Mouse (Mus musculus) fibroblast of lung, adult 2 months (primary cell): Measurements from ENCODE around the gene Ccnq.

ENCODE experiments used
- DNase-seq: peaks from one replicate; pipeline ENCODE4 v3.0.0-alpha.2; 2011; ENCODE audit warnings: low read depth

Ccnq gene

DNA sequence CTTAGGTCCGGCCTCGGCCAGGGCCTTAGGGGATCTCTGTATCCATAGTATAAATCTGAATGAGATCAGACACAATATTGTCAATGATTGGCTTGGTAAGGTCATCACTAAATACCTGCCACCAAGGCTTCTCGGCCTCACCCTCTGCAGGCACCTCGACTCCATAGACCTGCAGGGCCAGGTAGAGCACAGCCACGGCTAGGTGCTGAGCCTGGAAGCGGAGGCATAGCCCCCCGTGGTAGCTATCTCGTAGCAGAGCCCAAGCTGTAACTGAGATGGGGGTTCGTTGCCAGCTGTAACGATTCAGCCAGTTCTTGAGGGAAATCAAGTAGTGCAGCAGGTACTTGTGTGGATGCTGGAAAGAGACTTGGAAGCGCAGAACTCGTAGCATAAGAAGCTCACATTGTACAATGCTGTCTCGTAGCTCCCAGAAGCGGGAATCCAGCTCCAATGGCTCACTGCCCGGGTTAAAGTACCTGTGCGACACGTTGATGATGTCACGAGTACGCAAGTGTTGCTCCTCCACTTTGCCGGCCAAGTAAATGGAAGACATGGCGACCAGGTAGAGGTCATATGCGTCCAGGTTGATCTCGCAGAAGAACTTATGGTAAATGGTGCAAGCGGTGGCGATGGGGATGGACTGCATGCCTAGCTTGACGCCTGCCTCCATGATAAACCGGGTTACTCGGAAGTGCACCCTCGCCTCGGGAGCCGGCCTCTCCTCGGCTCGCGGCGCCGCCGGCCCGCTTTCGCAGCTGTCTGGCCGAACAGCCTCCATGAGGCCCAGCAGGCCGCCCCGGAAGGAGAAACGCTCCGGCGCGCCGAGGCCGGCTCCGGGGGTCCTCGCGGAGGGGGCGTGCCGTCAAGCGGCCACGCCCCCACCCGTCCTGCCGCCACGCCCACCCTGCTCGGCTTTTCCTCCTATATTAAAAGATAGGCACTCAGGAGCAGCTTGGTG, at the start of gene Ccnq:
Gene Ccnq (minus strand): TSS at position 845 of the 958 bp plus-strand sequence.
- DNase-seq, result peak; percentile 27

GRCm38 (mm10) chr11:78801094-78801493, 49.6 kb upstream of the Ccnq start:
- DNase-seq, result no peak

DNA sequence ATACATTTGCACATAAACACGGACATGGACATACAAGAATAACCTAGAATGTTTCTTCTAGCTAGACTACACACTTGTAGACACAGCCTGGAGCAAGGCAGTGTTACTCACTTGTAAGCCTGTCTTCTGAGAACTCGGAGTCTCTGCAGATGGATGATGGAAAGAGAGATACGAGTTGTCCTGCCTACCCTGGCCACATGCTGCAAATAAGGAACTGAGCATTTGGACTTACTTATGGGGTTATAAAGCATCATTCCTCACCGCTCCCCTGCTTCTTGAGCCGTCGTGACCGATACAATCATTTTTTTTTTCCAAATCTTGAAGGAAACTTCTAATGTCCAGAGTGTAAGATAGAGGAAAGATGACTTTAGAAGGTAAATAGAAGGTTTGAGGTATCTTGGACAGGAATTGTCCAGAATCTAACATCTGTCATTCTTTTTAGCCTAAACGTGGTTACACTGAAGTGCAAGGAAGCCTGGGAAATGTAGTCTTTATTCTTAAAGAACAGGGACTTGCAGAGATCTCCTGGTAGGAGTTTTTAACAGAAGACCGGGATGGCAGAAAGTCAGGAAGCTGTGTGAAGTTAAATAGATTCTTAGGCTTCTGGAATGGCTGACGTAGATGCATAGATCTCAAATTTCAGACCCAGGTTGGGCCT, 44.7 kb upstream of the Ccnq start:
- DNase-seq, result no peak

GRCm38 (mm10) chr11:78793116-78793515, 41.6 kb upstream of the Ccnq start:
- no peak for DNase-seq

DNA sequence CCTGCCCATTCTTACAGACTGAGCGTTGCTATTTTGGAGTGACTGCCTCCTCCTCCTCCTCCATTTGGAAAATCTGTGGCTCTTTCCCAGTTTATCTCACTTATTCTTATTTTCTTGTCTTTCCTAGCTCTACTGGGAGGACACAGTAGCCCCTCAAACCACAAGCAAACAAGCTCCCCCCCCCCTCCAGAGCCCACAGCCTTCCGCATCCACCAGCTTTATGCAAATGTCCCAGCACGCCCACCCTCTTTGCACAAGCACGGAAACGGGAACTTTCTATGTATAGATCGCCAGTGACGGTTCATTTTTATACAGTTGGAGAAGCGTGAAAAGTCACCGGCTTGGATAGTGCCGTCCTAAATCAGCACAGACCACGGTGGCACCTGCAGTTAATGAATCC, 40.9 kb upstream of the Ccnq start:
- no peak for DNase-seq

- no peak for DNase-seq
These were observed 40.5 kb upstream of the Ccnq start for GRCm38 (mm10) chr11:78792055-78792454.

- peak; percentile 45 for DNase-seq
These were observed 40.1 kb upstream of the Ccnq start for GRCm38 (mm10) chr11:78791582-78791981.

GRCm38 (mm10) chr11:78789370-78790060, 38.0 kb upstream of the Ccnq start:
- no peak for DNase-seq

DNA sequence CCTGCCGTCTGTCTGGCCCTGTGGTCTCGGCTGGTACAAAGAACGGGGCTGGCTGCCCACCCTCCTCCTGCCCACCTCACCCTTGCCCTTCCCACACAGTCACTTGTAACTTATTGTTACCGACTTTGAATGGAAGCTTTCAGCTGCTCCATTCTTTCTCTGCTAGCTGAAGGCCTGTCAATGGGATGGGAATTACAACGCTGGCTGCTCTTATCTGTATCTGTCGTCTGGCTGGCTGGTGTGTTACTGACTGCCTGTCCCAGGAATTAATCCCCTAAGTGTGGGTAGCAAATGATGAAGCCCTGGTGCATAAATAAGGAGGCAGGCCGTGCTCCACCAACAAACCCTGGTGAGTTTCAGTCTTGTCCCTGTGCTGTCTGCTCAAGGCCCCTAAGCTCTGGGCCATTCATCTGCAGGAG, 34.5 kb upstream of the Ccnq start:
- no peak for DNase-seq

- DNase-seq, result no peak
These were observed 31.3 kb upstream of the Ccnq start for GRCm38 (mm10) chr11:78782791-78783347.

DNA sequence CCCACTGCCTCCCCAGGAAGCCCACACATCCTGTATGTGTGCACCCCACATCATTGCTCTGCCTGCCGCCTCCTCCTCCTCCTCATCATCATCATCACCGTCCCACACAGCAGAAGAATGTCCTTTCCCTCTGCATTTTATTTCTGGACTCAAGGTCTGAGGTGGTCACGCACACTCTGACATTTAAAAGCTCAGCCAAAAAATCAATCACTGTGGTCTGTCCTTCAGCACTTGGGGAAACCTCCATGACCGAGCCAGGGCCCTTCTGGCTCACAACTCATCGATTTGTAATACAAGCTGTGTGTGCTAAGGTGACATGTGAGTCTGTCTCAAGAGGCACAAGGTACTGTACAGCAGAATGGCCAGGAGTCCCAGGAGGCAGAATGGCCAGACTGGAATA, 30.8 kb upstream of the Ccnq start:
- DNase-seq, result no peak

GRCm38 (mm10) chr11:78780571-78780970, 29.0 kb upstream of the Ccnq start:
- no peak for DNase-seq

- DNase-seq, result no peak
These were observed 28.5 kb upstream of the Ccnq start for GRCm38 (mm10) chr11:78780002-78780401.

GRCm38 (mm10) chr11:78777851-78778680, 26.5 kb upstream of the Ccnq start:
- no peak for DNase-seq

GRCm38 (mm10) chr11:78771751-78772283, 20.3 kb upstream of the Ccnq start:
- no peak for DNase-seq

DNA sequence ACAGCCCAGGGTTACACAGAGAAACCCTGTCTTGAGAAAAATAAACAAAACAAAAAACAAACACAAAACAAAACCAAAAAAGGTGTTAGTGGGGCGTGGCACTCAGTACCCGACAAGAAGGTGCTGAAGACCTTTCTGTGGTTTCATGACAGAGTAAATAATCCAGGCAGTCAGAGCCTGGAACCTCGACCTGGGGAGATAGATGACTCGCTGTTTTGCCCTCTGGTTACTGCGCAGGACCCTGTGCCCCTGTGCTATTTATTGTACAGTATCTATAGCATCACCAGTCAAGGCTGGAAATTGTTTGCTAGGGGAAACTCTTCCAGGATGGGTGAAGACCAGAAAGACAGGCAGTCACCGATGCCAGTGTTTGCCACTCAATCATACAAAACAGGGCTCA, 18.9 kb upstream of the Ccnq start:
- DNase-seq, result no peak

DNA sequence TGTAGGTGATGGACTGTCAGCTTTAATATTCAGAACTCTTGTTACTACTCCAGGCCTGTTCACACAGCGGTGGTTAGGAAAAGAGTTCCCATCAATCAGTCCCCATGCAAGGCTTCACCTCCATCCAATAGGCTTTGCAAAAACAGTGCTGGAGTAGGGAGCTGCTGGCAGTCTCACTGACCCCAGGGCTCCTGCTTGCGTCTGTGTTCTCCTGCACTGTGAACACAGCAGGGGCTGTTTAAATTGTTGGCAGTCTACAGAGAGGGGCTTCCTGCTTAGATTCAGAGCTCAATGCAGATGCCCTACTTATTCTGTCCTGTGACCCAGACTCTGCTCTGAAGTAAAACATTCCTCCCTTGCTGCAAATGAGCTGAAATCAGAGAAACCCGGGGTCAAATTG, 17.2 kb upstream of the Ccnq start:
- no peak for DNase-seq

- DNase-seq, result no peak
These were observed 14.7 kb upstream of the Ccnq start for GRCm38 (mm10) chr11:78766069-78766830.

DNA sequence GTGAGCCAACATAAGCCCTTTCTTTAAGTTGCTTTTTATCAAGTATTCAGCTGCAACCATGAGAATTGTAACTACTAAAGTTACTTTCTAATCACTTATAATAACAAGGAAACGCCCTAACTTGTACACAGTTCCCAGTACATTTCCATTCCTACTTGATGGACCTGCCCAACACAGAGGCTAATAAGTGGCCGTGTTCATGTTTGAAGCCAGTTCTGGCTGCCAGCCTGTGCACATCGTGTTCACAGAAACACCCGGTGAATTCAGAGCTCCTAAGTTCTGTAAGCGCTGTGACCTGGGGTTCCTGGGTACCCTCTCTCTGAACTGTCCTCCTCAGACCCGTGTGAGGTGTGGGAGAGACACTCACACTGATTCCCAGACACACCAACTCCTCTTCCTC, 13.3 kb upstream of the Ccnq start:
- no peak for DNase-seq

GRCm38 (mm10) chr11:78764304-78764703, 12.8 kb upstream of the Ccnq start:
- DNase-seq, result no peak
